Mouse (Mus musculus): ENCODE data around the gene Alox12. TPM values are rescaled to one million over a fixed set of nuclear protein-coding genes. Genes with fewer than 3 reads are reported as not detected.
A peak's percentile ranks its signal among the peaks of the same experiment; 100 is the strongest.

The Alox12 gene
- polyA plus RNA-seq, 1 experiment from 2014 or later, result 2.6 TPM

GRCm38 (mm10) chr11:70206801-70207200, 48.4 kb downstream of the Alox12 start:
- Histone ChIP-seq H3K4me2 (no peak overlapping the region), H3K4me1 (replicated peaks) (no peaks in the 10 kb centered on the region), H3K36me3 (no peaks in the 10 kb centered on the region), H3K27me3 (peaks cover 10% of the 10 kb centered on the region), H3K27ac (replicated peaks) (no peak overlapping the region), H3K9ac (no peak overlapping the region), H3K9me3 (no peaks in the 10 kb centered on the region), H3K4me3 (no peak overlapping the region)
- ATAC-seq (ENCODE audit: low read depth), result no peak
- 84% methylated on average over 2 of the region's 2 CpGs for WGBS

- Histone ChIP-seq H3K4me2 (no peak overlapping the region), H3K9me3 (no peaks in the 10 kb centered on the region), H3K9ac (no peak overlapping the region), H3K4me3 (no peak overlapping the region), H3K36me3 (no peaks in the 10 kb centered on the region), H3K4me1 (replicated peaks) (no peaks in the 10 kb centered on the region), H3K27ac (replicated peaks) (no peak overlapping the region), H3K27me3 (no peaks in the 10 kb centered on the region)
- 35% methylated on average over 5 of the region's 5 CpGs for WGBS
- ATAC-seq (ENCODE audit: low read depth), result no peak
These were observed 53.5 kb downstream of the Alox12 start for GRCm38 (mm10) chr11:70201691-70202090.

- no peaks in the 10 kb centered on the region for H3K9me3 ChIP-seq
- no peak overlapping the region for H3K27ac ChIP-seq (replicated peaks)
- no peak overlapping the region for H3K9ac ChIP-seq
- H3K36me3 ChIP-seq, result no peaks in the 10 kb centered on the region
- H3K27me3 ChIP-seq, result no peaks in the 10 kb centered on the region
- WGBS, result 90% methylated on average over 5 of the region's 5 CpGs
- no peaks in the 10 kb centered on the region for H3K4me1 ChIP-seq (replicated peaks)
- H3K4me3 ChIP-seq, result no peak overlapping the region
- ATAC-seq (ENCODE audit: low read depth), result no peak
- H3K4me2 ChIP-seq, result no peak overlapping the region
These were observed 55.0 kb downstream of the Alox12 start for GRCm38 (mm10) chr11:70200036-70200608.

DNA sequence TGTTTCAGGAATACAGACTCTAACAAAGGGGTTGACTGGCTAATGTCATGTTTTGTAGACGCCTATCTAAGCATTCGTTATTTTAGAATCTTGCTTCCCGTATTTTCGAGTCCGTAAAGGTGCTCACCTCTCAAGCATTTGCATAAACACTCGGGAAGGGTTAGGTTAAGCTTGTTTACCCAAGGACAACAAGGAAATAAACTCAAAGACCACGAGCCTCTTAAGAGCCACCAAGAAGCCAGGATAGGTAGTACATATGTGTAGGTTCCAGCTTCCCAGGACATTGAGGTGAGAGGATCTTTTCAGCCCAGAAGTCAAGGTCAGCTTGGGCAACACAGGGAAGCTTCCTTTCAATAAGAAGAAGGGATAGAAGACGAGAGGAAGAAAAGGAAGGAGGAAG, 56.0 kb downstream of the Alox12 start:
- H3K36me3 ChIP-seq, result no peaks in the 10 kb centered on the region
- no peak for ATAC-seq (ENCODE audit: low read depth)
- H3K4me2 ChIP-seq, result no peak overlapping the region
- H3K9me3 ChIP-seq, result no peaks in the 10 kb centered on the region
- H3K27ac ChIP-seq (replicated peaks), result no peak overlapping the region
- H3K4me3 ChIP-seq, result no peak overlapping the region
- H3K27me3 ChIP-seq, result no peaks in the 10 kb centered on the region
- no peaks in the 10 kb centered on the region for H3K4me1 ChIP-seq (replicated peaks)
- no peak overlapping the region for H3K9ac ChIP-seq
- WGBS, result 83% methylated on average over 8 of the region's 8 CpGs

DNA sequence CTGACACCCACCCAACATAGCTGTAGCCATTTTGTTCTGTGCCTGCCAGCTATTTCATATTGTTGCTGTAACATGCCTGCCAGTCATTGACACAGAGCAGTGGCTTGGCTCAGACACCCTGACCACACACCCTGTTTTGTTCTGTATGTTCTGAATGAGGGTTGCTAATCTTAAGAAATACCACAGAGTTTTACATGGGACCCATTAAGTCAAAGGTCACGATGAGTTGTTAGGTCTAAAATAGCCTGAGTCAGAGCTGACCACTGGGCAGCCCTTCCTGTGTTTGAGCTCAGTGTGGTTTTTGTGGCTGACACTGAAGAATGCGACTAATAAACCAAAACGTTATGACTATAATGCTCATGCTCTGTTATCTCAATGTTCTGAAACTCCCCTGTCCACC, 56.8 kb downstream of the Alox12 start:
- 85% methylated on average over 3 of the region's 3 CpGs for WGBS
- no peaks in the 10 kb centered on the region for H3K4me1 ChIP-seq (replicated peaks)
- H3K27ac ChIP-seq (replicated peaks), result no peak overlapping the region
- H3K9me3 ChIP-seq, result no peaks in the 10 kb centered on the region
- H3K27me3 ChIP-seq, result no peaks in the 10 kb centered on the region
- no peak overlapping the region for H3K4me2 ChIP-seq
- H3K9ac ChIP-seq, result no peak overlapping the region
- H3K4me3 ChIP-seq, result no peak overlapping the region
- no peaks in the 10 kb centered on the region for H3K36me3 ChIP-seq
- ATAC-seq (ENCODE audit: low read depth), result no peak

DNA sequence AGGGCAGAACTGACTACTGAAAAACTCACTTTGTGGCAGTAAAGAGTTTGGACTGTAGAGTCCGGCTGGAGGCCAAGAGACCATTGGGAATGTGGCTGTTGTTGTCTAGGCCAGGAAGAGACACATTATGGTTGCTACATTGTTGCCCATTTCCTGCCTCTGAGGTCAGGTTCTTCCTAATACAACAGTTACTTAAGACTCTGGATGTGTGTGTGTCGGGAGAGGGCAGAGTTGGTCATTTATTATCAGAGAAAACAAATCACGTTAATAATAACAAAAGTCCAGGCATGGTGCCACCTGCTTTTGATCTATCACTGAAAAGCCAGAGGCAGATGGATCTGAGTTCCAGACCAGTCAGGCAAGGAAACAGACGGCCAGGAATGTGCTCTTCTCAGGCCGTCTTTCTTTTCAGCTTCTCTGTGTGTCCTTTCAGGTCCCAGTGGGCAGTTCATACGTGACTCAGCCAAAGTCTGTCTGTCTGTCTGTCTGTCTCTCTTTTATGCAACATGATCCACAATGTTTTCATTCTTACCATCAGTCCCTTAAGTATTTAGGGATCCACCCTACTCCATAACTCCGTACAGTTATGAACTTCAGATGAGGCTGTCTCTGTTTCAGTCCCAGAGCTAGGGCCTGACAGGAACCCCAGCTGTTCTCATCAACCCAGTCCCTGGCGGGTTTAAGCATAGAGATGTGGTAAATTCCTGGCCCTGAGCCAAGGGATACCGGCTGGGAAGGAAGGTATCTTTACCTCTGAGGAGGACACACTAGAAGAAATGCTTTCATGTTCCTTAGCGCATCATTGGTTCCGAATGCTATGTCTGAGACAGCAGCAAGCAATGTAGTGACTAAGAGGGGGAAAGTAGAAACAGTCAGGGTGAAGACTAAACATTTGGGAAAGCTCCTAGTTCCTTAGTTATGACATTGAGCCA, 61.5 kb downstream of the Alox12 start:
- Histone ChIP-seq H3K9me3 (no peaks in the 10 kb centered on the region), H3K4me3 (no peak overlapping the region), H3K36me3 (no peaks in the 10 kb centered on the region), H3K4me2 (no peak overlapping the region), H3K9ac (no peak overlapping the region), H3K27me3 (no peaks in the 10 kb centered on the region), H3K4me1 (replicated peaks) (no peaks in the 10 kb centered on the region), H3K27ac (replicated peaks) (no peak overlapping the region)
- 61% methylated on average over 11 of the region's 11 CpGs for WGBS
- no peak for ATAC-seq (ENCODE audit: low read depth)

DNA sequence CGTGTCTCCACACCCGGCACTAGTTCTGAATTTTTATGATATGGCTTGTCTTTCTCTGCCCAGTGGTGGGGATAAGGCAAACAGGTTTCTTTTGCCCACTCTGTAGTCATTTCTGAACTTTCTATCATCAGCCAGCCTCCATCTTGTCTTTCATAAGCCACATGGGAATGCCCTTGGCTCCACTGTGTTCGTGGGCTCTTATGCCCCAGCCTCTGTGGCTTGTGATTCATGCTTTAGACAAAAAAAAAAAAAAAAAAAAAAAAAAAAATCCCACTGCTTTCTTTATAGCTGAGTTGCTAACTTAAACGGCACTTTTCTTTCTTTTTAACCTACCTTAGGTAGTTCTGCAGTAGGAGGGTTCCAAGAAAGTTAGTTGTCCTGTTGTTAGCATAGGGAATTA, 63.0 kb downstream of the Alox12 start:
- no peaks in the 10 kb centered on the region for H3K36me3 ChIP-seq
- WGBS, result 74% methylated on average over 4 of the region's 4 CpGs
- H3K9ac ChIP-seq, result no peak overlapping the region
- no peak for ATAC-seq (ENCODE audit: low read depth)
- no peak overlapping the region for H3K4me3 ChIP-seq
- no peaks in the 10 kb centered on the region for H3K9me3 ChIP-seq
- no peaks in the 10 kb centered on the region for H3K27me3 ChIP-seq
- no peak overlapping the region for H3K4me2 ChIP-seq
- no peak overlapping the region for H3K27ac ChIP-seq (replicated peaks)
- no peaks in the 10 kb centered on the region for H3K4me1 ChIP-seq (replicated peaks)

MicroRNAs within 50 kb of the gene (microRNA counts, 519-probe panel; counts per million panel counts)
- microRNA mmu-miR-195 (not detected), microRNA mmu-miR-497 (not detected)

Small RNAs within 50 kb of the gene (microRNA-seq; reads per million reads assigned to microRNA genes)
- gene Mir195a, result 158 reads per million, percentile 61 among the genes with 10 or more reads in this experiment
- gene Mir497, result not detected
- not detected for gene Mir497b

Other genes starting within 250 kb of the Alox12 start
- 58.2 and 60.9 TPM in 2 replicates for gene Acadvl, start 239.9 kb downstream of the Alox12 start, polyA plus RNA-seq (2015; fragmentation: Nextera tagmentation; extraction: Ambion mirVana)
- gene Dlg4, start 238.4 kb downstream of the Alox12 start, polyA plus RNA-seq (2015; fragmentation: Nextera tagmentation; extraction: Ambion mirVana), result 23.1 and 23.5 TPM in 2 replicates
- 1.4 and 2.6 TPM in 2 replicates for gene Asgr1, start 201.3 kb downstream of the Alox12 start, polyA plus RNA-seq (2015; fragmentation: Nextera tagmentation; extraction: Ambion mirVana)
- gene Asgr2, start 162.7 kb downstream of the Alox12 start, polyA plus RNA-seq (2015; fragmentation: Nextera tagmentation; extraction: Ambion mirVana), result 0.39 TPM in 1 of 2 replicates, not detected in the other
- gene Mgl2, start 125.0 kb downstream of the Alox12 start, polyA plus RNA-seq (2015; fragmentation: Nextera tagmentation; extraction: Ambion mirVana), result 0.21 and 0.39 TPM in 2 replicates
- gene Clec10a, start 99.2 kb downstream of the Alox12 start, polyA plus RNA-seq (2015; fragmentation: Nextera tagmentation; extraction: Ambion mirVana), result 0.55 and 0.64 TPM in 2 replicates
- gene Slc16a11, start 42.6 kb downstream of the Alox12 start, polyA plus RNA-seq (2015; fragmentation: Nextera tagmentation; extraction: Ambion mirVana), result 3.0 and 3.4 TPM in 2 replicates
- 14.7 and 15.8 TPM in 2 replicates for gene Slc16a13, start 34.3 kb downstream of the Alox12 start, polyA plus RNA-seq (2015; fragmentation: Nextera tagmentation; extraction: Ambion mirVana)
- 6.0 and 6.1 TPM in 2 replicates for gene Bcl6b, start 25.6 kb downstream of the Alox12 start, polyA plus RNA-seq (2015; fragmentation: Nextera tagmentation; extraction: Ambion mirVana)
- gene 0610010K14Rik, start 17.4 kb downstream of the Alox12 start, polyA plus RNA-seq (2015; fragmentation: Nextera tagmentation; extraction: Ambion mirVana), result 161 and 174 TPM in 2 replicates
- gene Gm21988, start 15.5 kb downstream of the Alox12 start, polyA plus RNA-seq (2015; fragmentation: Nextera tagmentation; extraction: Ambion mirVana), result 17.0 and 18.3 TPM in 2 replicates
- 362 and 382 TPM in 2 replicates for gene Rnasek, start 15.5 kb downstream of the Alox12 start, polyA plus RNA-seq (2015; fragmentation: Nextera tagmentation; extraction: Ambion mirVana)
- gene Alox12e, start 67.3 kb upstream of the Alox12 start, polyA plus RNA-seq (2015; fragmentation: Nextera tagmentation; extraction: Ambion mirVana), result not detected in 2 replicates
- gene Alox15, start 96.7 kb upstream of the Alox12 start, polyA plus RNA-seq (2015; fragmentation: Nextera tagmentation; extraction: Ambion mirVana), result 0.28 TPM in 1 of 2 replicates, not detected in the other
- 31.9 and 32.6 TPM in 2 replicates for gene Pelp1, start 154.7 kb upstream of the Alox12 start, polyA plus RNA-seq (2015; fragmentation: Nextera tagmentation; extraction: Ambion mirVana)
- gene Arrb2, start 177.3 kb upstream of the Alox12 start, polyA plus RNA-seq (2015; fragmentation: Nextera tagmentation; extraction: Ambion mirVana), result 43.8 and 46.6 TPM in 2 replicates
- 45.3 and 46.0 TPM in 2 replicates for gene Med11, start 196.6 kb upstream of the Alox12 start, polyA plus RNA-seq (2015; fragmentation: Nextera tagmentation; extraction: Ambion mirVana)
- gene Zmynd15, start 204.1 kb upstream of the Alox12 start, polyA plus RNA-seq (2015; fragmentation: Nextera tagmentation; extraction: Ambion mirVana), result 1.2 and 1.5 TPM in 2 replicates
- gene Cxcl16, start 204.6 kb upstream of the Alox12 start, polyA plus RNA-seq (2015; fragmentation: Nextera tagmentation; extraction: Ambion mirVana), result 7.2 and 8.9 TPM in 2 replicates
- gene Tm4sf5, start 249.9 kb upstream of the Alox12 start, polyA plus RNA-seq (2015; fragmentation: Nextera tagmentation; extraction: Ambion mirVana), result 0.52 and 1.8 TPM in 2 replicates

All from neural tube, embryonic 13.5 days (tissue).